ENCODE assay signal across 9 mouse cellular contexts in genomic region chr2:174564817-174565216, GRCm38 (mm10).
DNase-seq lines count a peak whose midpoint lies in the region; ATAC-seq and TF ChIP-seq lines count a peak whose summit lies in the region.
"Had no signal": no experiment of that assay in that cellular context is flagged by ENCODE, and none has a peak within 500 bp of the region (broad histone marks: within the 10 kb centered on the region; RNA-seq: fewer than 3 reads in every experiment).

No protein-coding gene starts in this region.

- ATAC-seq in frontal cortex, adult (ENCODE audit: low TSS enrichment), result peak; percentile 68

- no peak for DNase-seq in frontal cortex, postnatal 10 days (ENCODE audit: low spot score in 2 of 2)
- DNase-seq in right cerebral cortex, postnatal 10 days (ENCODE audit: low spot score in 2 of 2), result peak; percentile 36 to 61
- DNase-seq in right cerebral cortex, postnatal 14 days, result no peak
- no peak for DNase-seq in limb, embryonic 10.5 days (ENCODE audit: low spot score)
- no peak for DNase-seq in spleen, postnatal 36 days (ENCODE audit: low spot score in 2 of 2)
- DNase-seq in adrenal gland, postnatal 4 days (ENCODE audit: low spot score in 2 of 2), result no peak

- H3K4me1 ChIP-seq in limb, embryonic 10.5 days, result peaks cover 16% of the 10 kb centered on the region
- H3K4me1 ChIP-seq in olfactory bulb, adult 2 months (ENCODE audit: control insufficient read depth, insufficient read depth, low read length), result peaks cover 16% of the 10 kb centered on the region

- H3K4me3 ChIP-seq in limb, embryonic 10.5 days, result no peak overlapping the region
- H3K4me3 ChIP-seq in olfactory bulb, adult 2 months (ENCODE audit: insufficient read depth, low read depth, low read length), result no peak overlapping the region
- H3K4me3 ChIP-seq: lung, embryonic 15.5 days had no signal

- no peaks in the 10 kb centered on the region for H3K9me3 ChIP-seq in limb, embryonic 10.5 days (replicated peaks)
- H3K9me3 ChIP-seq: lung, embryonic 15.5 days had no signal

- no peak for TF ChIP-seq POLR2A in olfactory bulb, adult 2 months (IDR thresholded peaks at IDR 0.05; ENCODE audit: insufficient read depth, low read depth, low read length)

- peak overlapping the region; percentile 36; the same call in 1 of the 2 replicates for H3K27ac ChIP-seq in limb, embryonic 10.5 days
- H3K27ac ChIP-seq in olfactory bulb, adult 2 months (ENCODE audit: insufficient read depth, low read depth, low read length), result peak overlapping the region; percentile 6; the same call in 1 of the 2 replicates
- H3K27ac ChIP-seq: lung, embryonic 15.5 days had no signal

- TF ChIP-seq CTCF in olfactory bulb, adult 2 months (IDR thresholded peaks at IDR 0.05; ENCODE audit: insufficient read depth, low read depth, low read length), result no peak

- 32% methylated on average over 5 of the region's 5 CpGs for WGBS in limb, embryonic 10.5 days
- WGBS in olfactory bulb, adult 2 months, result 19% methylated on average over 5 of the region's 5 CpGs

- no peaks in the 10 kb centered on the region for H3K27me3 ChIP-seq in limb, embryonic 10.5 days (ENCODE audit: low read depth, poor library complexity, severe bottlenecking)
- H3K27me3 ChIP-seq: lung, embryonic 15.5 days had no signal

- H3K36me3 ChIP-seq in limb, embryonic 10.5 days, result no peaks in the 10 kb centered on the region
- H3K36me3 ChIP-seq: lung, embryonic 15.5 days had no signal

Comparison
In these comparisons a context has a peak if more than half of its experiments do, and no peak if none do; other contexts are left out.
1. DNase-seq: peak in right cerebral cortex, postnatal 10 days (2 of 2); none in frontal cortex, postnatal 10 days (0 of 2), right cerebral cortex, postnatal 14 days (single experiment), limb, embryonic 10.5 days (single experiment), spleen, postnatal 36 days (0 of 2) and adrenal gland, postnatal 4 days (0 of 2).